Mouse (Mus musculus): Measurements from ENCODE around the gene N4bp1.

N4bp1 gene

GRCm38 (mm10) chr8:86884489-86885463 is at the start of gene N4bp1:
Gene N4bp1 (minus strand): TSS chr8:86885258.
- DNase-seq (ENCODE audit: low spot score) = peak; percentile 97

GRCm38 (mm10) chr8:86934841-86935240 is 49.8 kb upstream of the N4bp1 start:
- DNase-seq (ENCODE audit: low spot score) = no peak

DNA sequence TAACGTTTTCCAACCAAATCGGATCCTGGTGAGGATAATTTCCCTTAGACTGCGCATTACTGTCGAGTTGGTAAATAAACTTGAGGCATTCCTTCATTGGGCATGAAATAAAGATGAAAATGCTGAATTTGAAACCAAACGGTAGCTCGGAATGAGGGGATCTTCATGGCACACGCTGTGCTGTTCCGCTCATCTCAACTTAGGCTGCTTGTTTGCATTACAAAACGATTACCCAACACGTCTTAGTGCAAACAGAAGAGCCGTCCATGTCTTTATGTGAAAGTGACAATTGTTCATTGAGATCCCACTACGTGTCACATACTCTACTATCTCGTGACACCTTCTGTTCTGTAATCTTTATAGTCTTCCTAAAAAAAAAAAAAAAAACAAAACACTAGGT is 49.3 kb upstream of the N4bp1 start:
- DNase-seq (ENCODE audit: low spot score) = no peak

DNA sequence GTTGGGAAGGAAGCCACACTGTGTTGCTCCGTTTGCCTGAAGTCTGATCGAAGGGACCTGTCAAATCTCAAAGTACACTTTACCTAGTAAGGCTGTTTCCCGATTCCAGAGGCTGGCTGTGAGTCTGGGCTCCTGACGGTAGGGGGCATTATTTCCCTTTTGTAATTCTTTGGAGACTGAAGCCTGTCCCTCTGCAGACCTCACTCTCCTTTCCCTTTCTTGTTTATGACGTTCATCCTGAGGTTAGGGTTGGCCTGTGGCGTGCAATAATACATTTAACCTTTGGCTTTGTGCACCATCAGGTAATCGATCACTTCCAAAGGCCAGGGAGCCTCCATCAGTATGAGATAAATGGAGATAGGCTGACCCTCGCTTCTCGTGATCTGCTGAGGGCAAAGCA is 48.8 kb upstream of the N4bp1 start:
- DNase-seq (ENCODE audit: low spot score) = no peak

DNA sequence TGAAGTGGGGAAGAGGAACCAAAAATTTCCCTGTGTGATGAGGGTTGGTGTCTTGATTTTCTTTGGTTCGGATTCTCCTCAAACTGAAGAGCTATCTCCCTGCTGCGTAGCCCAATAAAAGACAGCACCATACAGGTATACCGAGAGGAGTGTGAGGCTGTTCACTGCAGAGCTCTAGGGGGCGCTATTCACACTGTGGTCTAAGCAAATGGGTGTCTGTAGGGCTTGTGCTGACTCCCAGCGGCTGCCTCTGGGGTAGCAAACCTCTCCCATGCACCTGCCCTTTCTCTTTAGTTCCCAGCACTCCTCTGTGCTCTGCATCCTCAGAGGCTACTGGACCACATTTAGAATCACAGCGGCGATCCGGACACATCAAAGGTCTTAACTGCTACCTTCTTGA is 41.2 kb upstream of the N4bp1 start:
- DNase-seq (ENCODE audit: low spot score) = no peak

GRCm38 (mm10) chr8:86923219-86923835 is 38.3 kb upstream of the N4bp1 start:
- DNase-seq (ENCODE audit: low spot score) = no peak

- DNase-seq (ENCODE audit: low spot score) = no peak
Measured at GRCm38 (mm10) chr8:86922673-86923072, 37.6 kb upstream of the N4bp1 start.

DNA sequence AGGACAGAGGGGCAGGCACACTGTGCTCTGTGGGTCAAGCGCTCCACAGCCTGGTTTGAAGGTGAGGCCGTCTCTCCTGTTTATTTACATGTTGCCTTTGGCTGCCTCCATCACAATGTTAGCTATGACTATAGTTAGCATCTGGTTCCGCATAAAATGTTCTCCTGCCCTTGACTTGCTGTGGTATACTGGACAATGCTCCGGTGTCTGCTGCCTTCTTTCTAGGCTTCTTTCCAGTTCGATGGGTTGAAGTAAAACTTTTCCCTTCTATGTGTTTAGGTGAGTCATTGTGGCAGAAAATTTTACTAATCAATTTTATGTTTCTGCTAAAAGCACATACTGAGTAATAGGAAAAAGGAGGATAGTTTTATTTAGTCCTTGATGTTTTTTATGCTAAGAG is 37.1 kb upstream of the N4bp1 start:
- no peak for DNase-seq (ENCODE audit: low spot score)

DNA sequence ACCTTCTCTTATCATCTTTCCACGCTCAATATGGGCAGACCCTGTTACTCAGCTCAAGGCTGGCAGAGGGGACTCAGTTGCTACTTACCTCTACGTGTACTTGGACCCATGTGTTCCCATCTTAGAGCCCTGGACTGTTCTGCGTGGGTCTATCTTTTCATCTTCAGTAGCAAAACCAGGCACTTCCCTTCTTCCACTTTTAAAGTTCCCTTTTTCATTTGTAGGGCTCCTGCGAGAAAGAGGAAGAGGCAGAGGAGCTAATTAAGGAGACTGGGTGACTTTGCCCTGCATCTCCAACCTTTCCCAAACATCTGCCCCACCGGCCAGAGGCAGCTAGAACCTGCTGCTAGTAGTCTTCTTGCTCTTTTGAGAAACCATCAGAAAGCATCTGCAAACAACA is 35.9 kb upstream of the N4bp1 start:
- no peak for DNase-seq (ENCODE audit: low spot score)

GRCm38 (mm10) chr8:86920455-86920854 is 35.4 kb upstream of the N4bp1 start:
- no peak for DNase-seq (ENCODE audit: low spot score)

- DNase-seq (ENCODE audit: low spot score) = no peak
Measured at GRCm38 (mm10) chr8:86920024-86920423, 35.0 kb upstream of the N4bp1 start.

DNA sequence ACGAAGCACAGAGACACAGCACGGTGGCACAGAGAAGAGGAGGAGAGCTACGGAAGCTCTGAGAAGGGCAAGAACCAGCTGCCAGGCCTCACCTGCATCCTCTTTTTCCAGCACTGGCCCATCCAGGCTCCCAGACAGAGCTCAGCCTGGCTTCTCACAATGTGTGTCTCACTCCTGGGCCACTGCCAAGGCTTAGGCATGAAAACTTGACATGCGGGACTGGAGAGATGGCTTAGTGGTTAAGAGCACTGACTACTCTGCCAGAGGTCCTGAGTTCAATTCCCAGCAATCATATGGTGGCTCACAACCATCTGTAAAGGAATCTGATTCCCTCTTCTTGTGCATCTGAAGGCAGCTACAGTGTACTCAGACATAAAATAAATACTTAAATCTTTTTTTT is 34.2 kb upstream of the N4bp1 start:
- no peak for DNase-seq (ENCODE audit: low spot score)

DNA sequence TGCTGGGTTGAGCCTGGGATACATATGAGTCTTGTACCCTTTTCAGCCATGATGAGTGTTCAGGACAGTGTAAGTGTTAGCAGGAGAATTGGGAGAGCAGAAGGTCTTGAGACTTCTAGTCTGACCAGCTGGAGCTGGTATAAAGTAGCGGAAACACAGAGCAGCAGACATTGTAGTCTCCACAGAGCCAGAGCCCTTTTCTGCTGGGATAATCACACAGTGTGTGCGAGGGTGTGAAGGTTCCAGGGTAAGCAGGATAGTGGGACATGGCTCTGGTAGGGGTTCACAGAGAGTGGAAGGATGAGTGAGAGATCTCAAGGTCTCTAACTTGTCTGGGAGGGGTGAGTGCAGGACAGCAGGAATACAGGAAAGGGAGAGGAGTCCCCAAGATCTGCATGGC is 33.0 kb upstream of the N4bp1 start:
- DNase-seq (ENCODE audit: low spot score) = no peak

DNA sequence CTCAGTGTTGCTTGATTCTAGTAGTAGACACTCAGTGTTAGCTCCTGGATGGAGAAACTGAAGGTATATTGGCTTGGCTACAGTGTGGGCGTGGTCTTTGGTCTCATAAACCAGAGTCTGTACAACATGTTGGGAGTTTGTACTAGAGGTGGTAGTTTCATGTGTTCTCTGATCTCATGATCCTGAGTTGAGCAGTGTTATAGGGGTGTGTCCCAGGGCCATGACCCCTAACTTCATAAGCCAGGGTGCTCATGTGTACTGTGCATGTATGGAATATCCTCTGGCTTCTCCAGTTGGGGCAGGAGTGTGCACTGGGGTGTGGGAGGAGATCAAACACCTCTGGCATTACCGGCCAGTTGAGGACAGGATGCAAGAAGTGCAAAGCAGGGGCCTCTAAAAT is 32.6 kb upstream of the N4bp1 start:
- DNase-seq (ENCODE audit: low spot score) = no peak

GRCm38 (mm10) chr8:86916369-86916768 is 31.3 kb upstream of the N4bp1 start:
- no peak for DNase-seq (ENCODE audit: low spot score)

GRCm38 (mm10) chr8:86911136-86911535 is 26.1 kb upstream of the N4bp1 start:
- no peak for DNase-seq (ENCODE audit: low spot score)

DNA sequence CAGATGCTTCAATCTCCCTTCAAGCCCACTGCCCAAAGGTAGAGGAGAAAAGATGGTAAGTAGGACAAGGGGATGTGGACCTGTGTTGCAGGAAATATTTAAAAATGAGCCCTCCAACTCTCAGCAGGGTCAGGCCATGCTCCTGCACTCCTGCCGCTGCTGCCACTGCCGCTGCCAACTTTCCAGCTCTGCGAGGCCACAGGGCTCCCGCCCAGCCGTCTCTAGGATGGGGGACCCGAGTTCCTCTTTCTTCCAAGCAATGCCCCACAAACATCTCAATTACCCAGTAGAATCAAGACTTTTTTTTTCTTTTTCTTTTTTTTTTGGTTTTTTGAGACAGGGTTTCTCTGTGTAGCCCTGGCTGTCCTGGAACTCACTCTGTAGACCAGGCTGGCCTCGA is 25.2 kb upstream of the N4bp1 start:
- no peak for DNase-seq (ENCODE audit: low spot score)

DNA sequence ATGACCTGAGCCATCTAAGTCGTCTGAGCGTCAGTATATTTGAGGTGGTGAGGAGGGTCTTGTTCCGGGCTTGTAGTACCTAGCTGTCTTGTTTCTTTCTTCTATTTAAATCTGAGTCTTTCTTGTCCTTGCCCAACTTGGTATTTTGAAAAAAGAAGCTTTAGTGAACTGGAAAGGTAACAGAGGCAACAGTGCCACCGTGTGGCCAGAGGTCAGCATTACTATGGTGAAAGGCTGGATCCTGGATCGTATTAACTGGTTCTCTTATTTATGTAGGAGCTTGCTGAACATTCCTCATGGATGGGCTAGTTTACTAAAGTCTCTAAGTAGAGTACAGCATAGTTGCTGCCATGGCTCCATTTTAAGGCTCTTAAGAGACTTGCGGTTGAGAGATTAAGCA is 23.5 kb upstream of the N4bp1 start:
- DNase-seq (ENCODE audit: low spot score) = peak; percentile 75

- DNase-seq (ENCODE audit: low spot score) = no peak
Measured at GRCm38 (mm10) chr8:86904911-86905310, 19.9 kb upstream of the N4bp1 start.

- DNase-seq (ENCODE audit: low spot score) = peak; percentile 80
Measured at GRCm38 (mm10) chr8:86903104-86903503, 18.0 kb upstream of the N4bp1 start.

- DNase-seq (ENCODE audit: low spot score) = no peak
Measured at GRCm38 (mm10) chr8:86902656-86903055, 17.6 kb upstream of the N4bp1 start.

GRCm38 (mm10) chr8:86901972-86902371 is 16.9 kb upstream of the N4bp1 start:
- no peak for DNase-seq (ENCODE audit: low spot score)

GRCm38 (mm10) chr8:86897726-86898419 is 12.8 kb upstream of the N4bp1 start:
- no peak for DNase-seq (ENCODE audit: low spot score)

All from MN1 (cell line).